Mouse (Mus musculus) lung, postnatal 0 days (tissue): ENCODE measurements around the gene Mylk4.

Experiments used
- CTCF ChIP-seq: IDR thresholded peaks from 2 replicates; pipeline ENCODE4 v1.5.1; 2016; ENCODE audit warnings: antibody characterized with exemption, mild to moderate bottlenecking
- EP300 ChIP-seq: IDR thresholded peaks from 2 replicates; pipeline ENCODE4 v1.6.1; 2016; ENCODE audit warnings: antibody characterized with exemption, mild to moderate bottlenecking, control low read depth

DNA sequence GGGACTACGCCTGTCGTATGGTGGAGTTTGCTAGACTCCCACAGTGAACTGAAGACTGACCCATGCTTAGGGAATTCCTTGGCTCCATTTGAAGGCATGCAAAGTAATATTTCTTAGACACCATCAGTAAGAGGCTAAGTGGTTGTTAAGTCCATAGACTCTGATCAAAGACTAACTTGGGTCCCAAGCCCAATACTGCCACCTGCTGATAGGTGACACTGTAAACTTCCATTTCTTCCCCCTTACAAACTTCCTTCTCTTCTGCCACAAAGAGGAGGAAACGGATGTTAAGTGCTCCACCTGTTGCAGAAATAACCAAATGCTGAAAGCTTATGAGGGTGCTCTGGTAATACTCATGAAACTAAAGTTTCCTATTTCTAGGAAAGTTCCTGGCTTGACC is 121.7 kb downstream of the Mylk4 start:
- peak; percentile 71 for TF ChIP-seq CTCF
- TF ChIP-seq EP300: no peak
